Mouse (Mus musculus) hindbrain, postnatal 0 days (tissue): ENCODE results near the gene Ccdc158. TPM values are rescaled to one million over a fixed set of nuclear protein-coding genes. Genes with fewer than 3 reads are reported as not detected.

Experiments used
- ATAC-seq: fragments of 200-750 bp; cut with Nextera tagmentation; 2 replicates; pipeline ENCODE4 v1.8.0; 2017; ENCODE audit warnings: mild to moderate bottlenecking, moderate TSS enrichment, moderate library complexity
- DNase-seq: peaks from one replicate; pipeline ENCODE4 v3.0.0-alpha.2; 2015; ENCODE audit warnings: low spot score
- H3K27ac ChIP-seq: fragments of 300-500 bp; sonication (generic); 2 replicates; pipeline ENCODE4 v1.5.1; 2014; ENCODE audit warnings: mild to moderate bottlenecking
- H3K27me3 ChIP-seq: fragments of 300-500 bp; sonication (generic); 2 replicates; pipeline ENCODE4 v1.6.1; 2014; ENCODE audit warnings: low read length, mixed read lengths; ENCODE audit not compliant: insufficient read depth
- H3K36me3 ChIP-seq: fragments of 300-500 bp; sonication (generic); 2 replicates; pipeline ENCODE4 v1.6.1; 2014; ENCODE audit warnings: low read length, mixed read lengths; ENCODE audit not compliant: insufficient read depth
- H3K4me1 ChIP-seq: fragments of 300-500 bp; sonication (generic); 2 replicates; pipeline ENCODE4 v1.6.1; 2014; ENCODE audit warnings: antibody characterized with exemption, low read length, mixed read lengths; ENCODE audit not compliant: insufficient read depth
- H3K4me2 ChIP-seq: fragments of 300-500 bp; sonication (generic); 2 replicates; pipeline ENCODE4 v1.6.1; 2014; ENCODE audit warnings: low read depth, mild to moderate bottlenecking, low read length, moderate library complexity, mixed read lengths
- H3K4me3 ChIP-seq: fragments of 300-500 bp; sonication (generic); 2 replicates; pipeline ENCODE4 v1.5.1; 2014; ENCODE audit warnings: low read length
- H3K9ac ChIP-seq: fragments of 300-500 bp; sonication (generic); replicated peaks from 2 replicates; pipeline ENCODE4 v1.6.1; 2014; ENCODE audit warnings: mild to moderate bottlenecking, low read length, moderate library complexity, mixed read lengths
- H3K9me3 ChIP-seq: fragments of 300-500 bp; sonication (generic); 2 replicates; pipeline ENCODE4 v1.6.1; 2016; ENCODE audit warnings: low read length, mixed read lengths
- CTCF ChIP-seq: IDR thresholded peaks from 2 replicates; pipeline ENCODE4 v1.5.1; 2016; ENCODE audit warnings: antibody characterized with exemption, control low read depth, low read depth
- WGBS: fragments of 180-500 bp; shearing (Covaris S2); extraction: QIAGEN DNeasy Blood & Tissue Kit; methylation state at CpG from one replicate; pipeline ENCODE4 v1.1.7; 2014; 5-methylcytosine and 5-hydroxymethylcytosine counted together
- polyA plus RNA-seq: library from polyadenylated mRNA; unstranded; fragments of >200 nt; fragmentation: Nextera tagmentation; extraction: Ambion mirVana; gene quantifications from 2 replicates; pipeline ENCODE4 v1.2.1, GENCODE M21; 2015
- total RNA-seq: library from RNA; depleted of rRNA; stranded (reverse); fragments of >200 nt; gene quantifications from 2 replicates; pipeline ENCODE4 v1.2.3, GENCODE M21; 2014; rRNA removed

Gene Ccdc158
- total and polyA plus RNA-seq, 2 experiments from 2014 or later = 0.23 to 0.26 TPM

DNA sequence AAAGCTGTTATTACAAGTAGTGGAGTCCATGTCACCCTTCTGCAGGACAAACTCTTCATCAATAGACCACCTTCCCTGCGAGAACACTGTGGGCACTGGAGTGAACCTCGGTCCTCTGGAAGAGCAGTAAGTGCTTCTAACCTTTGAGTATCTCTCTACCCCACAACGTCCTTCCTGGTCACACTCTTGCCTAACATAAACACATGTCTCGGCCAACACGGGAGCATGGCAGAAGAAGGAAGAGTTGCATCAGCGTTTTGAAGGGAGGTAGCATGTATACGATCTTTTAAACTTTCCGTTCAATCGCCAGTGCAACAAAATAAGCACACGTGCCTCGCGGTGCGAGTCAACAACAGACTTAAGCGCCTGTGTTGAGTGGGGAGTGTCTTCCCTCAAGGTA is 95.5 kb downstream of the Ccdc158 start:
- H3K36me3 ChIP-seq = no peaks in the 10 kb centered on the region
- no peak for TF ChIP-seq CTCF
- no peaks in the 10 kb centered on the region for H3K4me1 ChIP-seq
- H3K27me3 ChIP-seq = no peaks in the 10 kb centered on the region
- H3K4me3 ChIP-seq = no peak overlapping the region
- no peaks in the 10 kb centered on the region for H3K9me3 ChIP-seq
- H3K4me2 ChIP-seq = no peak overlapping the region
- DNase-seq (no peak), ATAC-seq (no peak)
- WGBS = 88% methylated on average over 14 of the region's 14 CpGs
- no peak overlapping the region for H3K9ac ChIP-seq
- no peak overlapping the region for H3K27ac ChIP-seq

DNA sequence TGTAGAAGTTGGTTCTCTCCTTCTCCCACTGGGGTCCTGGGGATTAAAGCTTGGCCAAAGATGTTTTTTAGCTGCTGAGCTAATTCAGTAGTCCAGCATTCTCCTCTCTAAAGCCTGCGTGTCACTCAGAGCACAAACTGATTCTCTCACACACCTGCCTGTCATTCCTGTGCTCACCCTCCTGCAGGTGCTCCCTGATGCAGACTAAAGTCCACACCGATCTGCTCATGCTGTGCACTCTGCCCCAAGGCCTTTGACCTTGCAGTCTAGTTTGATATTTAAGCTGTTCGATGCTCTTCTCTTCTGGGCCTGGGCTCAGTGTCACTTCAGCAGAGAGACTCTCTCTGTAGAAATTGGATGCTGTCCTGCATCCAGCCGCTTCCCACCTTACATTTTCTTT is 103.8 kb downstream of the Ccdc158 start:
- WGBS = 86% methylated on average over 4 of the region's 4 CpGs
- Histone ChIP-seq H3K9ac (no peak overlapping the region), H3K9me3 (no peaks in the 10 kb centered on the region), H3K4me3 (no peak overlapping the region), H3K4me2 (no peak overlapping the region), H3K27me3 (no peaks in the 10 kb centered on the region), H3K27ac (no peak overlapping the region), H3K36me3 (no peaks in the 10 kb centered on the region), H3K4me1 (no peaks in the 10 kb centered on the region)
- ATAC-seq (no peak), DNase-seq (no peak)
- no peak for TF ChIP-seq CTCF

DNA sequence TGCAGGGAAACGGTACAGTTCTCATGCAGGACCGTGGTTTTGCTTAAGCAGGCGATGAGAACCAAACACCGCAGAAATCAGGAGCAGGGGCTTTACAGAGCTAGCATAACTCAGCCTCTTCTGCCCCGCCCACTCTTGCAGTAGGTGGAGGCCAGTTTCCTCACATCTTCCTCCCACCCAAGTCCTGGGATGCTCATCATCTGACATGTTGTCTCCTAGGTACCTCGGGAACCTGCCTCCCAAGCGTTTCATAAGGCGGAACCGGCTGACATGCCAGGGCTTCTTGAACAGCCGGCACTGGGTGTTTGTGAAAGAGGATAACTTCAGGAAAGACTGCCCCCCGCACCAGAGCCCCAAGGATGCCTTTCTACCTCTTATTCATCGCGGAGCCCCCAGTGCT is 113.1 kb downstream of the Ccdc158 start:
- Histone ChIP-seq H3K4me3 (no peak overlapping the region), H3K4me1 (no peaks in the 10 kb centered on the region), H3K27ac (no peak overlapping the region), H3K9ac (no peak overlapping the region), H3K27me3 (no peaks in the 10 kb centered on the region), H3K36me3 (no peaks in the 10 kb centered on the region), H3K9me3 (no peaks in the 10 kb centered on the region), H3K4me2 (no peak overlapping the region)
- 69% methylated on average over 13 of the region's 13 CpGs for WGBS
- TF ChIP-seq CTCF = no peak
- DNase-seq = no peak
- ATAC-seq = no peak

DNA sequence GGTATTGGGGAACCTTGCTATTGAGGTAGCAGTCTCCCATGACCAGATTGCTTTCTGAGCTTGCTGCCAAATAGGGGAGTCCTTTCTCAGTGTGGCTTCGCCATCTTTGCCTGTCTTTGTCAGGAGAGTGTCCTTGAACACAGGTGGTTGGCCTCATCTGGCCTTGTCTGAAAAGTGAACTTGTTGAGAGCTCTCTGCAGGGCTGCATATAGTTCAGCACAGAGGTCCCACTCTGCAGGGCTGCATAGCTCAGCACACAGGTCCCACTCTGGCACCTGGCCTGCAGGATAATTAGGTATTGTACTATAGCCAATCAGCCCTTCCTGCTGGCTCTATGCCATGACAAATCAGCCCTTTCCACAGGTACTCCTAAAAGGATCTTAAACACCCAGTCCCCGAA is 114.9 kb downstream of the Ccdc158 start:
- no peak for DNase-seq
- no peak for ATAC-seq
- 69% methylated on average over 2 of the region's 2 CpGs for WGBS

More for the DNA sequence above, 114.9 kb downstream of the Ccdc158 start:
- H3K27me3 ChIP-seq = no peaks in the 10 kb centered on the region
- H3K27ac ChIP-seq = no peak overlapping the region
- no peaks in the 10 kb centered on the region for H3K4me1 ChIP-seq
- H3K9me3 ChIP-seq = no peaks in the 10 kb centered on the region
- TF ChIP-seq CTCF = no peak
- no peak overlapping the region for H3K9ac ChIP-seq
- H3K36me3 ChIP-seq = no peaks in the 10 kb centered on the region
- no peak overlapping the region for H3K4me3 ChIP-seq
- no peak overlapping the region for H3K4me2 ChIP-seq

Other genes starting within 250 kb of the Ccdc158 start
- gene Nup54, start 240.1 kb downstream of the Ccdc158 start, total RNA-seq = 72.6 and 90.2 TPM in 2 replicates
- gene Nup54, start 240.1 kb downstream of the Ccdc158 start, polyA plus RNA-seq = 41.3 and 42.3 TPM in 2 replicates
- gene Scarb2, start 168.4 kb downstream of the Ccdc158 start, total RNA-seq = 112 and 125 TPM in 2 replicates
- gene Scarb2, start 168.4 kb downstream of the Ccdc158 start, polyA plus RNA-seq = 21.7 and 22.9 TPM in 2 replicates
- gene Fam47e, start 120.2 kb downstream of the Ccdc158 start, total RNA-seq = 0.68 and 1.9 TPM in 2 replicates
- 1.4 and 1.5 TPM in 2 replicates for gene Fam47e, start 120.2 kb downstream of the Ccdc158 start, polyA plus RNA-seq
- gene Stbd1, start 72.2 kb downstream of the Ccdc158 start, total RNA-seq = 1.8 and 5.4 TPM in 2 replicates
- 5.6 and 6.3 TPM in 2 replicates for gene Stbd1, start 72.2 kb downstream of the Ccdc158 start, polyA plus RNA-seq
- gene Shroom3, start 8.2 kb upstream of the Ccdc158 start, total RNA-seq = 9.7 and 18.9 TPM in 2 replicates
- gene Shroom3, start 8.2 kb upstream of the Ccdc158 start, polyA plus RNA-seq = 1.1 and 1.2 TPM in 2 replicates